Mouse (Mus musculus): ENCODE results near the gene Ctdspl. TPM values are rescaled to one million over a fixed set of nuclear protein-coding genes. Genes with fewer than 3 reads are reported as not detected.

Gene Ctdspl
- total RNA-seq, 1 experiment: 2.9 TPM

- no peaks in the 10 kb centered on the region for H3K9me3 ChIP-seq (ENCODE audit: control insufficient read depth, insufficient read depth, low read depth, low read length)
- H3K9ac ChIP-seq (ENCODE audit: insufficient read depth, low read depth, low read length, poor library complexity, severe bottlenecking): no peak overlapping the region
- H3K4me1 ChIP-seq (ENCODE audit: control insufficient read depth in 2 of 2, insufficient read depth in 2 of 2, low read length in 2 of 2, poor library complexity in 1 of 2): peaks cover 2 to 21% of the 10 kb centered on the region in 2 experiments; a peak in 3 of 4 replicates
- TF ChIP-seq ZNF384 (IDR thresholded peaks at IDR 0.05; ENCODE audit: low read depth, low read length): no peak
- no peak for TF ChIP-seq ZC3H11A (IDR thresholded peaks at IDR 0.05; ENCODE audit: borderline replicate concordance, low read depth, low read length)
- no peak for TF ChIP-seq MAFK (IDR thresholded peaks at IDR 0.05; ENCODE audit: insufficient read depth, low read depth, low read length)
- no peak for TF ChIP-seq HCFC1 (IDR thresholded peaks at IDR 0.05; ENCODE audit: borderline replicate concordance, insufficient read depth, low read length)
- TF ChIP-seq CHD2 (IDR thresholded peaks at IDR 0.05; ENCODE audit: low read depth, low read length): no peak
- DNase-seq (ENCODE audit: low read depth, low spot score): no peak
- H3K4me3 ChIP-seq (ENCODE audit: insufficient read depth in 1 of 2, low read depth in 1 of 2, low read length in 2 of 2, poor library complexity in 1 of 2, severe bottlenecking in 1 of 2): no peak overlapping the region
- no peak overlapping the region for H3K27ac ChIP-seq (ENCODE audit: insufficient read depth, low read depth, low read length, poor library complexity, severe bottlenecking)
- H3K36me3 ChIP-seq (ENCODE audit: control insufficient read depth, insufficient read depth, low read length, poor library complexity, severe bottlenecking): no peaks in the 10 kb centered on the region
- in situ Hi-C loops (cut with MboI; ENCODE audit: low sequenced_read_pairs in 2 of 2, unreplicated experiment in 2 of 2): no loop called here
Measured at GRCm38 (mm10) chr9:119021731-119022130, 95.5 kb downstream of the Ctdspl start.

- Histone ChIP-seq H3K4me3 (ENCODE audit: insufficient read depth in 1 of 2, low read depth in 1 of 2, low read length in 2 of 2, poor library complexity in 1 of 2, severe bottlenecking in 1 of 2) (no peak overlapping the region), H3K9ac (ENCODE audit: insufficient read depth, low read depth, low read length, poor library complexity, severe bottlenecking) (no peak overlapping the region), H3K27ac (ENCODE audit: insufficient read depth, low read depth, low read length, poor library complexity, severe bottlenecking) (no peak overlapping the region), H3K9me3 (ENCODE audit: control insufficient read depth, insufficient read depth, low read depth, low read length) (no peaks in the 10 kb centered on the region), H3K4me1 (ENCODE audit: control insufficient read depth in 2 of 2, insufficient read depth in 2 of 2, low read length in 2 of 2, poor library complexity in 1 of 2) (peaks cover 2 to 19% of the 10 kb centered on the region in 2 experiments; a peak in 3 of 4 replicates), H3K36me3 (ENCODE audit: control insufficient read depth, insufficient read depth, low read length, poor library complexity, severe bottlenecking) (no peaks in the 10 kb centered on the region)
- TF ChIP-seq MAFK (IDR thresholded peaks at IDR 0.05; ENCODE audit: insufficient read depth, low read depth, low read length) (no peak), ZC3H11A (IDR thresholded peaks at IDR 0.05; ENCODE audit: borderline replicate concordance, low read depth, low read length) (no peak), CHD2 (IDR thresholded peaks at IDR 0.05; ENCODE audit: low read depth, low read length) (no peak), ZNF384 (IDR thresholded peaks at IDR 0.05; ENCODE audit: low read depth, low read length) (no peak), HCFC1 (IDR thresholded peaks at IDR 0.05; ENCODE audit: borderline replicate concordance, insufficient read depth, low read length) (no peak)
- in situ Hi-C loops (cut with MboI; ENCODE audit: low sequenced_read_pairs in 2 of 2, unreplicated experiment in 2 of 2): no loop called here
- no peak for DNase-seq (ENCODE audit: low read depth, low spot score)
Measured at GRCm38 (mm10) chr9:119025263-119025662, 99.0 kb downstream of the Ctdspl start.

- no peak overlapping the region for H3K9ac ChIP-seq (ENCODE audit: insufficient read depth, low read depth, low read length, poor library complexity, severe bottlenecking)
- H3K4me3 ChIP-seq (ENCODE audit: insufficient read depth in 1 of 2, low read depth in 1 of 2, low read length in 2 of 2, poor library complexity in 1 of 2, severe bottlenecking in 1 of 2): no peak overlapping the region
- no peak for TF ChIP-seq ZC3H11A (IDR thresholded peaks at IDR 0.05; ENCODE audit: borderline replicate concordance, low read depth, low read length)
- TF ChIP-seq MAFK (IDR thresholded peaks at IDR 0.05; ENCODE audit: insufficient read depth, low read depth, low read length): no peak
- TF ChIP-seq CHD2 (IDR thresholded peaks at IDR 0.05; ENCODE audit: low read depth, low read length): no peak
- no peak for TF ChIP-seq ZNF384 (IDR thresholded peaks at IDR 0.05; ENCODE audit: low read depth, low read length)
- TF ChIP-seq HCFC1 (IDR thresholded peaks at IDR 0.05; ENCODE audit: borderline replicate concordance, insufficient read depth, low read length): no peak
- peaks cover 2 to 15% of the 10 kb centered on the region in 2 experiments; a peak in 3 of 4 replicates for H3K4me1 ChIP-seq (ENCODE audit: control insufficient read depth in 2 of 2, insufficient read depth in 2 of 2, low read length in 2 of 2, poor library complexity in 1 of 2)
- in situ Hi-C loops (cut with MboI; ENCODE audit: low sequenced_read_pairs in 2 of 2, unreplicated experiment in 2 of 2): no loop called here
- no peak for DNase-seq (ENCODE audit: low read depth, low spot score)
- no peaks in the 10 kb centered on the region for H3K36me3 ChIP-seq (ENCODE audit: control insufficient read depth, insufficient read depth, low read length, poor library complexity, severe bottlenecking)
- H3K9me3 ChIP-seq (ENCODE audit: control insufficient read depth, insufficient read depth, low read depth, low read length): no peaks in the 10 kb centered on the region
- no peak overlapping the region for H3K27ac ChIP-seq (ENCODE audit: insufficient read depth, low read depth, low read length, poor library complexity, severe bottlenecking)
Measured at GRCm38 (mm10) chr9:119025832-119026331, 99.6 kb downstream of the Ctdspl start.

GRCm38 (mm10) chr9:119027337-119027736 lies 101.1 kb downstream of the Ctdspl start:
- DNase-seq (ENCODE audit: low read depth, low spot score): no peak
- no peaks in the 10 kb centered on the region for H3K9me3 ChIP-seq (ENCODE audit: control insufficient read depth, insufficient read depth, low read depth, low read length)
- in situ Hi-C loops (cut with MboI; ENCODE audit: low sequenced_read_pairs in 2 of 2, unreplicated experiment in 2 of 2): no loop called here
- H3K9ac ChIP-seq (ENCODE audit: insufficient read depth, low read depth, low read length, poor library complexity, severe bottlenecking): no peak overlapping the region
- H3K4me3 ChIP-seq (ENCODE audit: insufficient read depth in 1 of 2, low read depth in 1 of 2, low read length in 2 of 2, poor library complexity in 1 of 2, severe bottlenecking in 1 of 2): no peak overlapping the region
- TF ChIP-seq ZNF384 (IDR thresholded peaks at IDR 0.05; ENCODE audit: low read depth, low read length) (no peak), ZC3H11A (IDR thresholded peaks at IDR 0.05; ENCODE audit: borderline replicate concordance, low read depth, low read length) (no peak), MAFK (IDR thresholded peaks at IDR 0.05; ENCODE audit: insufficient read depth, low read depth, low read length) (no peak), CHD2 (IDR thresholded peaks at IDR 0.05; ENCODE audit: low read depth, low read length) (no peak), HCFC1 (IDR thresholded peaks at IDR 0.05; ENCODE audit: borderline replicate concordance, insufficient read depth, low read length) (no peak)
- no peak overlapping the region for H3K27ac ChIP-seq (ENCODE audit: insufficient read depth, low read depth, low read length, poor library complexity, severe bottlenecking)
- no peaks in the 10 kb centered on the region for H3K36me3 ChIP-seq (ENCODE audit: control insufficient read depth, insufficient read depth, low read length, poor library complexity, severe bottlenecking)
- H3K4me1 ChIP-seq (ENCODE audit: control insufficient read depth in 2 of 2, insufficient read depth in 2 of 2, low read length in 2 of 2, poor library complexity in 1 of 2): peaks cover 2 to 11% of the 10 kb centered on the region in 2 experiments; a peak in 3 of 4 replicates
